Mouse (Mus musculus) bone marrow, adult 2 months (tissue): ENCODE measurements at regions not wholly inside any gene's neighbourhood (a gene's known extent, or its start where the extent isn't known, plus 50 kb on each side); places are given as distances from the start of the nearest gene placed in this dataset.

Source experiments
- CTCF ChIP-seq: fragments of 200-500 bp; IDR thresholded peaks from 2 replicates; pipeline ENCODE4 v1.5.1; 2011; ENCODE audit warnings: low read length, control low read depth; ENCODE audit not compliant: control insufficient read depth, insufficient read depth
- POLR2A ChIP-seq: fragments of 200-500 bp; IDR thresholded peaks from 2 replicates; pipeline ENCODE4 v1.6.1; 2011; ENCODE audit warnings: low read depth, mild to moderate bottlenecking, control low read depth, low read length, borderline replicate concordance; ENCODE audit not compliant: control insufficient read depth

- TF ChIP-seq CTCF (no peak), POLR2A (no peak)
These were observed 87.9 kb upstream of the Ankrd1 start for GRCm38 (mm10) chr19:36207735-36208288.
